Mouse (Mus musculus) kidney, adult 10 weeks (tissue): ENCODE measurements around the gene Itga4. TPM values are rescaled to one million over a fixed set of nuclear protein-coding genes. Genes with fewer than 3 reads are reported as not detected.

Experiments used
- polyA plus RNA-seq: library from polyadenylated mRNA; stranded (reverse); fragments of 350-450 nt; fragmentation: Illumina TruSeq; extraction: RNeasy Lipid Tissue Mini Kit (QIAGEN cat#74804); gene quantifications from one replicate; pipeline ENCODE4 v1.2.3, GENCODE M21; 2014; ENCODE audit warnings: low read depth, low replicate concordance

The Itga4 gene
- 4.3 TPM for polyA plus RNA-seq

DNA sequence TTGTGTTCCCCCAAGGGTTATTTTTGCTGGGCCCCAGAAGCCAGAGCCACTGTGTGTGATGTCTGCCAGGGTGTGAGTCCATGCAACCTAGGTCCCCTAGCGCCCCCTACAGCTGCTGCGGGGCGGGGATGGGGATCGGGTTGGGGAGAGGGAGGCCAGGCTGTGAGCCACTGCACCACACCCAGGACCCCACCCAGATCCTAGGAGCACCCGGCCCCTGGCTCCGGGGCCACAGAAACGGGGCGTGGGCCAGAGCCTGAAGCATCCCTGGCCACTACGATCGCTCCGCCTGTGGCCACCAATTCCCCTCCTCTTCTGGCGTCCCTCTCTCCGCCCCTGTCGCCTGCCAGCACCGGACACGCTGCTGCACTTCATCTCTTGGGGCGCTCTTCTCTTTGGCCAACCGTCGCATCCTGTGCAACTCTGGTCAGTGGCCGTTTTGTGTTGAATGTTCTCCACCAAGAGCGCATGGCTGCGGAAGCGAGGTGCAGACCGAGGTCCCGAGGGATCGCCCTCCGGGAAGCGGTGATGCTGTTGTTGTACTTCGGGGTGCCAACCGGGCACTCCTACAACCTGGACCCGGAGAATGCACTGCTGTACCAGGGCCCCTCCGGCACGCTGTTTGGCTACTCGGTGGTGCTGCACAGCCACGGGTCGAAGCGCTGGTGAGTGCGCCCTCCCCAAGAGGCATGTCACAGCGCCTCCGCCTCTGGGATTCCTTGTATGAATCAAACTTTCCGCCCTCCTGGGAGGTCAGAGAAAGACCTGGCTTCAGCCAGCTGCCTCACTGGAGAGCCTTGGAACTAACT is at the start of gene Itga4:
TSS of gene Itga4 (plus strand) at position 235 of the 809 bp plus-strand sequence.

Other genes starting within 250 kb of the Itga4 start
- gene Neurod1, start 201.3 kb downstream of the Itga4 start, polyA plus RNA-seq, result not detected
- gene Cerkl, start 201.4 kb downstream of the Itga4 start, polyA plus RNA-seq, result 2.2 TPM